Mouse (Mus musculus): ENCODE measurements at regions not wholly inside any gene's neighbourhood (a gene's known extent, or its start where the extent isn't known, plus 50 kb on each side); places are given as distances from the start of the nearest gene placed in this dataset.
"Not testable (repeated sequence)": the region's sequence is repeated elsewhere in the genome, so short reads cannot be mapped to it uniquely, and the experiment has no call there.

DNA sequence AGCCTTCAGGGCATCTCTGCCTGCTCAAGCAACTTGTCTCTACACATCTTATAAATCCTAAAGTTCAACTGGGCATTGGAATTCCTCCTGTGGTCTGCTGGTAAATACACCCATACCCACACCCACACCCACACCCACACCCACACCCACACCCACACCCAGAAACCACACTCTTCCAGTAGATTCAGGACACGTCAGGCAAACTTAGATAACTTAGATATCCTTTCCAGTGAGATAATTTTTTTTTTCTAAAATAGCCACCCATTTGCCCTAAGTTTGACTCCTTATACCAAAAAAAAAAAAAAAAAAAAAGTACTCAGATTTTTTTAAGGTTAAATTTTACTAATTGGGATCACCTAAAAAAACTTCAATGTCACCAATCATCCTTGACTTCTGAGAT is 224.5 kb upstream of the Zpld1 start:
- DNase-seq (ENCODE audit: low spot score in 2 of 2) = no peak

DNA sequence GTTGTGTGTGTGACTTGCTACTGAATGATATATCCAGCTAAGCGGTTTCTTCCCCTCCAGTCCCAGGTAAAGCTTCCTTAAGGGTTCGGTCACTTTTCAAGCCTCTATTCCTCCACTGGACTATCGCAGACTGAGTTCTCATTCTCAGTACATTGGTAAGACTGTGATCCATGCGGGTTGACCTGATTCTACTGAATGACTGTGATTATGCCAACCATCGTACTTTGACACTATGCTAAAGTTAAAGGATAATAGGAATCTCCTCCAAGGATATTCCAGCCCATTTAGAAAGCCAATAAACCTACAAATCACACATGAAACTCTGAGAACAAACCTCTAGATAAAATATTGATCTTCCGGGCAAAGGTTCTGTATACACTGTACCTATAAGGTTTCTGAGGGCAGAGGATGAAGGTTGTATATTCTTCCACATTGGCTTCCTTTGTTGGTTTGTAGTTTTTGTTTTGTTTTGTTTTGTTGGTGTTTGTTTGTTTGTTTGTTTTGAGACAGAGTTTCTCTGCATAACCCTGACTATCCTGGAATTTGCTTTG is 223.7 kb upstream of the Zpld1 start:
- no peak for DNase-seq (ENCODE audit: low spot score in 2 of 2)

DNA sequence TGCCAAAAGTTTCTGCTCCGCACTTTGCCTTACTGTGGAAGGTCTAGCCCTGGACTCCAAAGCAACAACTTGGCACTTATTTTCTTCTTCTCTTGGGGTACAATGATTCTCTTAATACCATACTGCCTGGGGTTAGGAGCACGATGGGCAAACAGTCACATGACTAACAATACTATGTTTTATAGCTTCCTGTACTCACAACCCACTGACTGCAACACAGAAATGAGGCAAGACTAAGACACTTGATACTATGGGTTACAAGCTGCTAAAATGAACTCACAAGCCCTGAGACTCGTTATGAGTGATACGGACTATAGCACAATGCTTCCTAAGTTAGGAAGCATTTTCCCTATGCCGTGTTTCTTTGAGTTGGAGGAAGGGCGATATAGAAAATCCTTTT is 222.3 kb upstream of the Zpld1 start:
- no peak for DNase-seq (ENCODE audit: low spot score in 2 of 2)

DNA sequence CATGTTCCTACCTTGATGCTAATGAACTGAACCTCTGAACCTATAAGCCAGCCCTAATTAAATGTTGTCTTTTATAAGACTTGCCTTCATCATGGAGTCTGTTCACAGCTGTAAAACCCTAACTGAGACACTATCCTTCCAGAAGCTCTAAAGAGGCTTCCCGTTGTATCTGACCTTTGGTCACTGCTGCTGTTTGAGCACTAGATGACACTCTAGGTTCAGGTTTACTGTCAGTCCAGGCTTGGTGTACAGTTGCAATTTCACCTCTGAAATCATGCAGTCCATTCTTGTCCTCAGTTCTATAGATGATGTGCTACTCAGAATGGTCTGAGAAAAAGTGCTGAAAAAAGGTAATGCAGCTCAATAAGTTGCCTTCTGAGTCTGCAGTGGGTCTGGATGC is 221.9 kb upstream of the Zpld1 start:
- no peak for DNase-seq (ENCODE audit: low spot score in 2 of 2)

DNA sequence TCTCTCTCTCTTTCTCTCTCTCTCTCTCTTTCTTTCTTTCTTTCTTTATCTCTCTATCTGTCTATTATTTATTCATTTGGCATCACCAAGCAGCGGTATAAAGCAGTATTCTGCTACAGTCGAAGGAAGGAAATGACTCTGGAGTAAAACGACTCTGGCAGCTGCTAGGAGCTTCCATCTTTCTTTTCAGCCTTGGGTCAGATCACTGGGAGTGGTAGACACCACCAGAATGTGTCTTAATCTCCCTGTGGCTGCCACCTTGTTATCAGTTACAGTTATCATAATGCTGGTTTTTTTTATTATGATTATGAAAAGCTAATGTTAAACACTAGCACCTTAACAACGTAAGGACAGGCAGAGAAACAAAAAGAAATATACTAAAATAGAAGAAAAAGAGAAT is 219.2 kb upstream of the Zpld1 start:
- DNase-seq (ENCODE audit: low spot score in 2 of 2) = no peak

DNA sequence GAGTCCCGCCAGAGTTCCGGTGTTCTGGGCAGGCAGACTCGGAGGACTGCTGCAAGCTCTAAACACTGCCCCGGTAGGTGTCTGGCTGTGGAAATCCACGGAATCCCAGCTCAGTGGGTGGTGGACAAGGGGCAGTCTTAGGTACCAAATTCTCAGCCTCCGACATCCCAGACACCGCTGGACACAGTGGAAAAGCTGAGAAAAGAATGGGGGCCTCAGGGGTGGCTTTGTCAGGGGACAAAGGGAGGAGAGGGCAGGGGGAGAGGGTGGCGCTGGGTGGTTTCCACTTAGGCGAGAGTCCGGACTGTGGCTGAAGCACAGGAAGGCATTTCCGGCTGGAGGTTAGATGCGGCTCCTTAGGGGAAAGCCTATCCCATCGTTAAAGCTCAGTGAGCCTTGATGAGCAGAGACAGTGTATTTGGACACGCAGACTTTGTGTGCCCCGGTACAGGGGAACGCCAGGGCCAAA is 217.5 kb upstream of the Zpld1 start:
- DNase-seq (ENCODE audit: low spot score in 2 of 2) = no peak

DNA sequence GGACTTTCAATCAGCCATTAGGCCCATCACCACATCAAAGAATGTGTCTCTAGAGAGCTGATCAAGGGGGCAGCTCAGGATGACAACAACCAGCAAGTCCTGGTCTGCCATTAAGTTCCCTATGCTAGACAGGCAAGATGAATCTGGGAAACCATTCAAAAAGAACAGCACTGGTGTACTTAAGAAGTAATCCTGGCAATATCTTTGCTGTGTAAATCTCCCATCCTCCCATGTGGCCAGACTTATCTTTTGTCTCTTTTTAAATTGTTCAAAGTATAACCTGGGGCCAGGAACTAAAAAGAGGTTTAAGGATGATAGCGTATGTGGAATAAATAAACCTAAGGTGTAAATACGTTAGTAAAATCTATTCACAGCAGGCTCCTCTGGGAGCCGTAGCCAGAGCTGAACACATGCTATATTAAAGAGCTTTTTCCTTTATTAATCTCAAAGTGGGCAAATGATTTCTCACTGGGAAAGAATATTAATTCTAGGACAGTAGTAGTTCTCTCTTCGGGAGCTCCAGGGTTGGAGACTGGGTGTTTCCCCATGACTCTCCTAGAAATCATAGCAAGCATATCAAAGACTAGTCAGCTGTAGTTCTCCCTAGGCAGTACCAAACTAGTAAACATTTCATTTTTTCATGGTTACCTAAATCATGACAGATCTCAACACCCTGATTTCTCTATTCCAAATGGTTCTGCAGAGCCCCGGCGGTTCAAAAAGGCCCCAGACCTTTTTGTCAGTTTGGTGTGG is 216.8 kb upstream of the Zpld1 start:
- no peak for DNase-seq (ENCODE audit: low spot score in 2 of 2)

DNA sequence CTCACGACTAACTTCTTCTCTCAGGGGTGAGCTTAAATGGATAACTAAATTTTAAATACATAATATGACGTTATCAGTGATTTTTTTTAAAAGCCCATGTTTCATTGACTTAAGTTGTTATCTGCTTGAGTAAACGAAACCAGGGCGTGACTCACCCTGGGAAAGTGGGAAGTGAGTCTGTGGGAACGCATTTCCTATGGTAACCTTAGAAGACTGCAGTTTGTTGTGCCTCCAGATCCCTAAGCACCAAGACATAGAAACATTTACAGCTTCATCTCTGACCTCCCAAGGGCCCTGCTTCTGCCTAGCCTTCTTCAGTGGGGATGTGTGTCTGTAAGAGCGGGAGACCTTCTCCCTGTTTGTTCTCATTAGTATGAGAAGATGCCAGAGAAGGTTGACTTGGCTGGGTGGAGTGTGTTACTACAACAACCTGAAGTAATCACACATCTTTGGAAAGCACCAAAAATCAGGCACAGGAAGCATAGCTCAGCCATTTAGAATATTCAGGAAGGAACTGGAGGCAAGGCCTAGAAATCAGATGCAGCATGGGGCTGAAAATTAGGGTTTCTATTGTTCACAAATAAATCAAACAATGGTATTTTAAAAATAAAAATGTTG is 207.1 kb upstream of the Zpld1 start:
- no peak for DNase-seq (ENCODE audit: low spot score in 2 of 2)

DNA sequence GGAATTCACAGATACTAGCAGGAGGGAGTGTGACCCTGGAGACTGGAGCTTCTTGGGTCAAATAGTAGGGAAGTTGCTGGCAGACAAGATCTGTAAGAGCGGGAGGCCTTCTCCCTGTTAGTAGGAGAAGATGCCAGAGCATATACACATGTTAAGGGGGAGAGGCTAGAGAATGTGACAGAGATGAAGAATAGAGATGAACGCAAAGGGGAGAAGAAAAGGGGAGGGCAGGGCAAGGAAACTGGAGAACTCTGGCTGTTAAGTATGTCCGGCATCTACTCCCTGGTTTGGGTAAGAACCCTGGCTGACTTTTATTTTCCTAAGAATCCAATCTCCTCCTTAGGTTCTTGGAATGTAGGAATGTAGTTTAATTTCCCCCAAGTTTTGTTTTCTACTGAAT is 206.5 kb upstream of the Zpld1 start:
- DNase-seq (ENCODE audit: low spot score in 2 of 2) = no peak

DNA sequence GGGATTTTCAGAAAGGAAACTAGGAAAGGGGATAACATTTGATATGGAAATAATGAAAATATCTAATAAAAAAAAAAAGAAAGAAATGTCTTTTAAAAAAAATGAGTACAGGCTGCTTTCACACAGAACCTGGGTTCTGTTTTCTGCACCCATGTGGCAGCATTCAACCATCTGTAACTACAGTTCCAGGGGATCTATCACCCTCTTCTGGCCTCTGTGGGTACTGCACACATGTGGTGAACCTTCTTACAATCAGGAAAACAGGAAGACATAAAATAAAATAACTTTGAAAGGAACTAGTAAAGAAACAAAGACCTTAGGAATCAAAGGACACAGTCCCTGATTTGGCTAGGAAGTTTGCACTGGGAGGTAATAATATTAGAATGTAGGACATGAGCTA is 205.5 kb upstream of the Zpld1 start:
- no peak for DNase-seq (ENCODE audit: low spot score in 2 of 2)

DNA sequence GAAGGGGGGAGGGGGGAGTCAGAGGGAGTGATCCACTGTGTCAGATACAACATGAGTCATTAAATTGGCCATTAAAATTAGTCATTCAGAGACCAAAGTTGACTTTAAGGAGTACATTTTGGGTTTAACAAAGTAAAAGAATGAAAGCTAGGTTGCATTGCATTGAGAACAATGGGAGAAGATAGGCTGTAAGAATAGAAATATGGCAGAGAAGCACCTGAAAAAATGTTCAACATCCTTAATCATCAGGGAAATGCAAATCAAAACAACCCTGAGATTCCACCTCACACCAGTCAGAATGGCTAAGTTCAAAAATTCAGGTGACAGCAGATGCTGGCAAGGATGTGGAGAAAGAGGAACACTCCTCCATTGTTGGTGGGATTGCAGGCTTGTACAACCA is 202.0 kb upstream of the Zpld1 start:
- DNase-seq (ENCODE audit: low spot score in 2 of 2) = not testable (repeated sequence)

DNA sequence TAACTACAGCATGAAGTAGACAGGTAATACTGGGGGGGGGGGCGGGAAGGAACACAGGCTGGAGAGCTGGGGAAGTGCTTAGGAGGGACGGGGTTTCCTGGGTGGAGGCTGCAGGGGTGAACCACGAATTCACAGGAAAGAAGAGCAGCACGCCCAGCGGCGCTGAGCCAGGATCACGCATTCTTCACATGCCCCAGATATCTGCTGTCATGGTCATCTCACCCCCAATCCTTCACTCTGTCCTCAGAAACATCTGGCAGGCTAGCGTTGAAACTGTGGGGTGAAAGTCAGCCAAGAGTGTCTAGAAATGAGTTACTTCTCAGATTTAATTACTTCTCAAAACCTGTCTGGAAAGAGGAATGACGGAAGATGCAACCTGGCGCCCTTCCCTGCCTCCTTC is 197.3 kb upstream of the Zpld1 start:
- DNase-seq (ENCODE audit: low spot score in 2 of 2) = no peak

DNA sequence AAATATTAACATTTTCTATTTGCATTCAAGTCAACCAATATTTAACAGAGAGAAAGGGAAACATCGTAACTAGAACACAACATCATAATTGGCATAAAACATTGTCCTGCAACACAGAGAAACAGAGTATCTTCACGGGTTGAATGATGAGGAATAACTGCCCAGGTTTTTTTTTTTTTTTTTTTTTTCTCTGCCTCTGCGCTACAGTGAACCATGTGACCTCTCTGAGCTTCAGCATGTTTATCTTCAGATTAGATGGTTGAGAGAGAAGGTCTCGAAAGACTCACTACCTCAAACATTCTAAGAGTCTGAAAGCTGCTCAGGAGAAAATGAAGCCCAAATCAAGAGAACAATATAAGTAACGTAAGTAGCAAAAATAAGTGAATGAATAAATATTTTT is 196.4 kb upstream of the Zpld1 start:
- no peak for DNase-seq (ENCODE audit: low spot score in 2 of 2)

DNA sequence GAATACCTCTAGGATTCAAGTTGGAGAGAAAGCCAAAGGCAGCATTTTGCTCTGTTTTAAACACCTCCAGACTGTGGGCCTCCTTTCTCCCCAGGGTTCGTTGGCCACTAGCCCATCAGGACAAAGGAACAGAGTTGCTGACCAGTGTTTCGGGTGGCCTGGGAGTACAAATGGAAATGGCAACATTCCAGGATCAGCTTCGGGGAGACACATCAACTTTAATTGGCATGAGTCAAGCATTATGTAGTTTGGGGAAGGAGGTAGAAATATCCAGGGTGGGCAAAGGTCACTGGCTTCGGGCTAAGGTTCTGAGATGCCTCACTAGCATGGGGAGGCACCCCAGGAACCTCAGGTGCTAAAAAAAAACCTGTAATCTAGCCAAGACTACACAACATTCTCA is 194.3 kb upstream of the Zpld1 start:
- DNase-seq (ENCODE audit: low spot score in 2 of 2) = no peak

DNA sequence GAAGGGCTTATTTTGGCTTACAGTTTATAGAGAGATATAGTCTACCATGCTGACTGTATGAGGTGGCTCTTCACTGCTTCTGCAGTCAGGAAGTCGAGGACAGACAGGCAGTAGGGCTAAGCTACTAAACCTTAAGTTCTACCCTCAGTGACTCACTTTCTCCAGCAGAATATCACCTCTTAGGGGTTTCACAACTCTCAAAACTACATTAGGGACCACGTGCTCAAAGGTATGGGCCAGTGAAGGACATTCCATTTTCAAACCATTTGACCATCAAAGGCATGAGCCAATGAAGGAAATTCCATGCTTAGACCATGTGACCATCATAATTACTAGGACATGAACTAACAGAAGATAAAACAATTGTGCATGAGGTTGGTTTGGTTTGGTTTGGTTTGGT is 186.6 kb upstream of the Zpld1 start:
- DNase-seq (ENCODE audit: low spot score in 2 of 2) = no peak

DNA sequence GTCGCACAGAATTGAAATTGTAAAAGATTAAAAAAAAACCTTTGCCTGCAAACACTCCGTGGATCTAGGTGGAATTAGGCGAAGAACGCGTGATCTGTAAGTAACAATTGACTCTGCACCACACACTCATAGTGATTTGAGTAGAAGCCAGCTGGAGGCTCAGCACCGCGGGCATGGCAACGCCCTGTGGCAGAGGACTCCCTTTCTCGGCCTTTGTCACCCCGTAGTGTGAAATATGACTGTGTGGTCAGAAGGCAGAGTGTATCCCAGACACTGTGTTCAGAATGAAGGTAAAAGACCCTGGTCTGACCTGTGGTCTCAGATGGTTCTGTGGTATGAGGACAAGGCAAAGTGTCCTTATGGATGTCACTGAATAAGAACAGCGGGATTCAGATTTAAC is 183.0 kb upstream of the Zpld1 start:
- no peak for DNase-seq (ENCODE audit: low spot score in 2 of 2)

DNA sequence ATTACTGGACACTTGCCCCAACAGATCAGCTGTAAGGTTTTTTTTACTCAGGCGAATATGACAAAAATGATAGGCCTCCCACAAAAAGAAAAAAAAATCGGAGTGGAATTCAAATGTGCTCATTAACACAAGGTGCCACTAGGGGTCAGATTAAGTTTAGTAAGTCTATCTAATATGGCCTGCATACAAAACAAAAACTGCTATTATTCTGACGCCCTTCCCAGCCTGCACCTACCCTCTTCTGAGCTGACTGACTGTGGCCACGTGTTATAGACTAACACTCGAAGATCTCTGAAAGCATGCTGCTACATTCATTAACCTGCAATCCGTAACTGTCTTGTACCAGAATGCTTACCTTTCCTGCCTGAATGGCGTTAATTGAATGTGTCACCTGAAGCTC is 182.5 kb upstream of the Zpld1 start:
- DNase-seq (ENCODE audit: low spot score in 2 of 2) = no peak

DNA sequence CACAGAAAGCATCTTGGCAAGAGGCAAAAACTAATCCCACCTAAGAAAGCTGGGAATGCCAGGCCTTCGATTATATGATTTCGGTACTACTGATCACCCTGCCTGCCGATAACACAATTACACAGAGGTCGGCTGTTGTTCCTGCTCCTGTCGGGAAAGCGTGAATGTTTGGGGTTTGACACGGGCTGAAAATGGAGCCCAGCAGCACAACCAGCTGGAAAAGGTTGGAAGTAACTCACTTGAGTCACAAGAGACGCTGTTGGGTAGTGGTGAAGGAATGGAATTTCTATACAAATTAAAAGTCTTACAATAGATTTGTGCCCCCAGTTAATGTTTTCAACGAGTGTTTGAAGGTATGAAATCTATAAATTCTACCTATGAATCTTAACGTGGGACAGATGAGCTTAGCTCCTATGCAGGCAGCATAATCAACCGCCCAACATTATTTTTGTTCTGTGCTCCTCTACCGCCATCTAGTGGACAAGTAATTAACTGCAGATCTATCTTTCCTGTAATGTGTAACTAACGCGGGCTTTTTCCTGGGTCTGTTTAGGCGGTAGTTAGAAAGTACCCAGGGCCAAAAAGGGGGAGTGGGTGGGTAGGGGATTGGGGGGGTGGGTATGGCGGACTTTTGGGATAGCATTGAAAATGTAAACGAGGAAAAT is 178.9 kb upstream of the Zpld1 start:
- peak; percentile 37 to 55 for DNase-seq (ENCODE audit: low spot score in 2 of 2)

DNA sequence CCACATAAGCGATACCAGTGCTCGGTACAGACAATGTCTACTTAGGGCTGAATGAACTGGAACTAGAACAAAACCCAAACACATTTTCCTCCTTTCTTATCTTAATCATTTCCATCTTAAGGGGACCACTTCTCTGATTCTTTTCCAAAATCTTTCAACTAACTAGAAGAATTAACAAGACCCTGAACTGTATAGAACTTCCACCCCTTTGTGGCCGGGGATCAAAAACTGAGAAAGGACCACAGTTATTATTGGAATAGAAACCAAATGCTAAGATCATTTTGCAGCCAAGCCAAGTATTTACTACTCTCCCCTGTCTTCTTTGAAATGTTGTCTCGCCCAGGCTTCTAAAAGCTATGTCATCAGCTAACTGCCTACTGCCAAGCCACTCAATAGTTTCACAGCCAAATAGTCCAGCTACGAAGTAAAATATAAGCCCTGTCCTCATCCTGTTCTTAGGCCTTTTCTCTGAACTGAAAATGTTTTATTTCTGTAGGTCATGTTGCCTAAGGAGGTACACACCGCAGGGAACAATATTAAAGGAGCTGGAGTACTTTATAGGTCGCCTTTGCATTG is 177.3 kb upstream of the Zpld1 start:
- no peak for DNase-seq (ENCODE audit: low spot score in 2 of 2)

DNA sequence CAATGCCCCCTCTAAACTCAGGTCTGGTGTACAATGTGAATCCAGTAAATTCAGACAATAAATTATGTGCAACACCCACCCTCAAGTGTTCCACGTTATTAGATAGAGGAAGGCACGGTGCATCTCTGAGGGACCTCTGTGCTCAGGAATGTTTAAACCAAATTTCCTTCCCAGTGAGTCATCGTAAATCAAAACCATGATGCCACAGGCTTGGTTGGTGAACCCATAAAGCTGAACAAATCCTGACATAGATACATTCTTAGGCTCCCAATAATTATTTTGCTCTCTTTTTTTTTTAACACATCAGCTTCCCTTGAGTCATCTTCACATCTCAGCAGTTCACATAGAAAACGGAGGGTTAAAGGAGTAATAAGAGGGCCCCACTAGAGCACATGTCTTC is 173.6 kb upstream of the Zpld1 start:
- no peak for DNase-seq (ENCODE audit: low spot score in 2 of 2)

DNA sequence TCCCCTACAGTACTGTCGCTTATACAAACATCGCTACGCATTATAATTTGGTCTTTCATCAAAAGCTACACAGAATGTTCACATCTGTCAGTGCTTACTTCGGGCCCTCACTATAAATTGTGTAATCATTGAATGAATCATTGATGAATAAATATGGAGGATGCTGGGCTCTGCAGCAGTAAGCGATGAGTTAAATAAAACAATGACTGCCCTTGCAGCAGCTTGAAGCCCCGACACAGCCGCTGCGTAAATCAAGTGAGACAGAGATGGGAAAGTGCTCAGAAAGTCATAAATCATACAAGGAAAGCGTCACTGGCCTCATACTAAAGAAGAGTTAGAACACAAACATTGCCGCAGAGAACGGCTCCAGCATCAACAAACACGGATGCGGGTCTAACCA is 172.9 kb upstream of the Zpld1 start:
- no peak for DNase-seq (ENCODE audit: low spot score in 2 of 2)

DNA sequence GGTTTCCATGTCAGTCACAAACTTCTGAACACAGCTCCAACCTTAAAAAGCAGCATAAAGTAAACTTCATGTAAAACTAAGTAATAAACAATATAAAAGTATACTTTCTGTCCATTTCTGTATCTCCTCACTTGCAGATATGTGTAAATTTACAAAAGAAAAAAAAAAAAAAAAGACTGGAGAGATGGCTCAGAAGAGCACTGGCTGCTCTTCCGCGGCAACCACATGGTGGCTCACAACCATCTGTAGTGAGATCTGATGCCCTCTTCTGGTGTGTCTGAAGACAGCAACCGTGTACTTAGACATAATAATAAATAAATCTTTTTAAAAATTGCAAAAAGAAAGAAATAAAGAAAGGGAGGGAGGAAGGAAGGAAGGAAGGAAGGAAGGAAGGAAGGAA is 171.9 kb upstream of the Zpld1 start:
- DNase-seq (ENCODE audit: low spot score in 2 of 2) = no peak
